Mouse (Mus musculus) bone marrow macrophage, adult 2 months (primary cell): ENCODE measurements around the gene Tex50.
"Not testable (repeated sequence)": the region's sequence is repeated elsewhere in the genome, so short reads cannot be mapped to it uniquely, and the experiment has no call there.

ENCODE experiments used
- CTCF ChIP-seq: IDR thresholded peaks from 2 replicates; pipeline ENCODE4 v1.5.1; 2012; ENCODE audit warnings: low read depth, mild to moderate bottlenecking, low read length, moderate library complexity
- POLR2A ChIP-seq: IDR thresholded peaks from 2 replicates; pipeline ENCODE4 v1.6.1; 2012; ENCODE audit warnings: mild to moderate bottlenecking, low read depth, low read length, borderline replicate concordance

DNA sequence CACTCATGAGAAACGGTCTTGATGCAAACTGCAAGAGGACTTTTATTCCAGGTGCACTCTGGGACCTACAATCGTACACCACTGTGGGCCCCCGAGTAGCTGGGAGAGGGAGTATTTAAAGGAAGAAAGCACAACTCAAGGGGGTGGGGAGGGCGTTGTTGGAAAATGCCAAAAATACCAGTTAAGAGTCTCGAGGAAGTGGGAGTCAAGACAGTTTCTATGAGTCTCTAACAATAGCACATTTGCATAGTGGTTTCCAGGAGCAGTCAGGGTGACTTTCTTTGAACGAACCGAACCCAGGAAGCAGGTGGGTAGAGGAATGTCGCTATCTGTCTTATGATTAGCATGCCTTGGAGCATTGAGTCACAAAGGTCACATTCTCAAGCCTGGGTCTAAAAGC, 13.5 kb downstream of the Tex50 start:
- TF ChIP-seq POLR2A, CTCF: not testable (repeated sequence)
